Mouse (Mus musculus) intestine, embryonic 16.5 days (tissue): Measurements from ENCODE around the gene Lce3b. TPM values are rescaled to one million over a fixed set of nuclear protein-coding genes. Genes with fewer than 3 reads are reported as not detected.

ENCODE experiments used
- ATAC-seq: fragments of 200-750 bp; cut with Nextera tagmentation; 2 replicates; pipeline ENCODE4 v1.8.0; 2017; ENCODE audit warnings: moderate TSS enrichment, moderate library complexity
- H3K27ac ChIP-seq: fragments of 300-500 bp; sonication (generic); 2 replicates; pipeline ENCODE4 v1.5.1; 2014; ENCODE audit warnings: mild to moderate bottlenecking, low read length
- H3K27me3 ChIP-seq: fragments of 300-500 bp; sonication (generic); replicated peaks from 2 replicates; pipeline ENCODE4 v1.6.1; 2014; ENCODE audit warnings: low read length, control low read depth, mixed read lengths; ENCODE audit not compliant: control insufficient read depth, insufficient read depth
- H3K36me3 ChIP-seq: fragments of 300-500 bp; sonication (generic); 2 replicates; pipeline ENCODE4 v1.6.1; 2014; ENCODE audit warnings: low read length, control low read depth; ENCODE audit not compliant: control insufficient read depth, insufficient read depth
- H3K4me1 ChIP-seq: fragments of 300-500 bp; sonication (generic); 2 replicates; pipeline ENCODE4 v1.6.1; 2014; ENCODE audit warnings: low read length, control low read depth, mixed read lengths; ENCODE audit not compliant: control insufficient read depth, insufficient read depth
- H3K4me2 ChIP-seq: fragments of 300-500 bp; sonication (generic); 2 replicates; pipeline ENCODE4 v1.6.1; 2014; ENCODE audit warnings: low read depth, low read length, control low read depth
- H3K4me3 ChIP-seq: fragments of 300-500 bp; sonication (generic); 2 replicates; pipeline ENCODE4 v1.5.1; 2014; ENCODE audit warnings: mild to moderate bottlenecking, low read length
- H3K9ac ChIP-seq: fragments of 300-500 bp; sonication (generic); 2 replicates; pipeline ENCODE4 v1.6.1; 2014; ENCODE audit warnings: low read depth, low read length
- H3K9me3 ChIP-seq: fragments of 300-500 bp; sonication (generic); 2 replicates; pipeline ENCODE4 v1.6.1; 2016; ENCODE audit warnings: low read length, control low read depth; ENCODE audit not compliant: control insufficient read depth
- WGBS: fragments of 180-500 bp; shearing (Covaris S2); extraction: QIAGEN DNeasy Blood & Tissue Kit; methylation state at CpG from one replicate; pipeline ENCODE4 v1.1.7; 2014; 5-methylcytosine and 5-hydroxymethylcytosine counted together
- polyA plus RNA-seq: library from polyadenylated mRNA; unstranded; fragments of >200 nt; fragmentation: Nextera tagmentation; extraction: Ambion mirVana; gene quantifications from 2 replicates; pipeline ENCODE4 v1.2.1, GENCODE M21; 2015

Lce3b gene
- not detected in 2 replicates for polyA plus RNA-seq

- no peaks in the 10 kb centered on the region for H3K36me3 ChIP-seq
- no peak within 1 kb of the TSS for H3K27ac ChIP-seq
- no peak within 1 kb of the TSS for H3K9ac ChIP-seq
- no peaks in the 10 kb centered on the region for H3K9me3 ChIP-seq
- H3K4me3 ChIP-seq, result no peak within 1 kb of the TSS
- ATAC-seq, result no peak
- 62% methylated on average over 2 of the region's 2 CpGs for WGBS
- H3K27me3 ChIP-seq, result no peaks in the 10 kb centered on the region
- no peaks in the 10 kb centered on the region for H3K4me1 ChIP-seq
- H3K4me2 ChIP-seq, result no peak within 1 kb of the TSS
These were observed at the start of gene Lce3b for GRCm38 (mm10) chr3:92932679-92933078. TSS of gene Lce3b (plus strand) at chr3:92932979.

DNA sequence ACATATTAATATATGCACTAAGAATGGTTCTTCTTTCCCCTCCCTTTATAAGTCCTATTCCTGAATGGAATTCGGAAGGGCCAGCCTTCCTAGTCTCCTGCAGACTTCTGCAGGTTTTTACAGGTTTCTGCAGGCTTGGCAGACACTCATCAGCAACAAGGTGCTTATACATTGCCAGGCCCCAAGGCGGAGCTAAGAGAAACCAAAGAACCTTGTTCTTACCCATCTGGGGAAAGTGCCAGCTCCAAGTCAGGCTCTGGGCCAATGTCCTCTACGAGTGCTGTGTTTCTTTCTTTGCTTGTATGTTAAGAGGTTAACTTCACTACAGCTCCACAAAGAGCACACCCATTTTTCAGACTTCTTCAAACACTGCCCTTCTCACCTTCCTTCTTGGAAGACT lies 38.7 kb upstream of the Lce3b start:
- H3K36me3 ChIP-seq, result no peaks in the 10 kb centered on the region
- no peak overlapping the region for H3K9ac ChIP-seq
- ATAC-seq, result no peak
- no peaks in the 10 kb centered on the region for H3K27me3 ChIP-seq
- no peak overlapping the region for H3K4me2 ChIP-seq
- WGBS, result 75% methylated on average over 3 of the region's 3 CpGs
- H3K4me3 ChIP-seq, result no peak overlapping the region
- no peak overlapping the region for H3K27ac ChIP-seq
- H3K9me3 ChIP-seq, result no peaks in the 10 kb centered on the region
- no peaks in the 10 kb centered on the region for H3K4me1 ChIP-seq

DNA sequence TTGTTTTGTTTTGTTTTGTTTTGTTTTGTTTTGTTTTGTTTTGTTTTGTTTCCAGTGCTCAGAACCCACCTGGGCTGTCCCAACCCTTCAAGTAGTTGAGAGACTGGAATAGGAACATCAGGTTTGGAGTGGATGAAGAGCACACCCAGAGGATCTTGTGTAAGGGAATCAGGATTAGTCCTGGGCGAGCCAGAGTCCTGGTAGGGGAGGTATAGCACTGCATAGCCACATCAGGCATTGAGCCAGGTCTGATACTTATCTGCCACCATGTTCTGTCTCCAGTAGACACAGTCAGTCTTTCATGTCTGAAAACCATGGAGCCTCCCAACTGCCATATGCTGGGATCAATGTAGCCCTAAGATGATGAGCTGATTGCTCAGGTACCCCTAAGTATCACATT lies 38.3 kb upstream of the Lce3b start:
- Histone ChIP-seq H3K4me2 (no peak overlapping the region), H3K9me3 (no peaks in the 10 kb centered on the region), H3K36me3 (no peaks in the 10 kb centered on the region), H3K4me3 (no peak overlapping the region), H3K27me3 (no peaks in the 10 kb centered on the region), H3K4me1 (no peaks in the 10 kb centered on the region), H3K9ac (no peak overlapping the region), H3K27ac (no peak overlapping the region)
- 42% methylated on average over 1 of the region's 1 CpGs for WGBS
- no peak for ATAC-seq

- ATAC-seq, result no peak
- WGBS, result 25% methylated on average over 3 of the region's 3 CpGs
- Histone ChIP-seq H3K9ac (no peak overlapping the region), H3K4me3 (no peak overlapping the region), H3K4me1 (no peaks in the 10 kb centered on the region), H3K27ac (no peak overlapping the region), H3K4me2 (no peak overlapping the region), H3K9me3 (no peaks in the 10 kb centered on the region), H3K27me3 (no peaks in the 10 kb centered on the region), H3K36me3 (no peaks in the 10 kb centered on the region)
These were observed 29.8 kb upstream of the Lce3b start for GRCm38 (mm10) chr3:92902992-92903391.

GRCm38 (mm10) chr3:92903640-92904039 lies 29.1 kb upstream of the Lce3b start:
- Histone ChIP-seq H3K4me1 (no peaks in the 10 kb centered on the region), H3K27me3 (no peaks in the 10 kb centered on the region), H3K36me3 (no peaks in the 10 kb centered on the region), H3K27ac (no peak overlapping the region), H3K4me3 (no peak overlapping the region), H3K9ac (no peak overlapping the region), H3K9me3 (no peaks in the 10 kb centered on the region), H3K4me2 (no peak overlapping the region)
- 26% methylated on average over 4 of the region's 4 CpGs for WGBS
- ATAC-seq, result no peak

DNA sequence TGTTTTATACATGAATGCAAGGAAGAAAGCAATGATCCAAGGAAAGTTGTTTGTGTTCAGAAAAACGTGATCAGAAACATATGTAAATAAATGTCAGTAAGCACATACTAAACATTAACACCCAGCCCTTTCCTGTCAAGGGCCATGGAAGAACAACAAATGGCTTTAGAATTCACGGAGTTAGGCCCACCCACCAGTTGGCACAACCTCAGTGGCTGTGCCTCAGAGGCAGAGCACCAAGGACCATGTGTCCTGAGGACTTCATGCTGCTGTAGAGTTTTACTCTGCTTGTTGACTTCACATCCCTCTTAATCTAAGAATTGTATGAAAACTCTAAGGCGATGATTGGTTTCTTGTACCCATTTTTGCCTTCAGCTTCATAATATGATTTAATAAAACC lies 27.6 kb upstream of the Lce3b start:
- no peak for ATAC-seq
- Histone ChIP-seq H3K4me1 (no peaks in the 10 kb centered on the region), H3K27ac (no peak overlapping the region), H3K27me3 (no peaks in the 10 kb centered on the region), H3K4me3 (no peak overlapping the region), H3K9ac (no peak overlapping the region), H3K4me2 (no peak overlapping the region), H3K36me3 (no peaks in the 10 kb centered on the region), H3K9me3 (no peaks in the 10 kb centered on the region)
- WGBS, result 42% methylated on average over 3 of the region's 3 CpGs

DNA sequence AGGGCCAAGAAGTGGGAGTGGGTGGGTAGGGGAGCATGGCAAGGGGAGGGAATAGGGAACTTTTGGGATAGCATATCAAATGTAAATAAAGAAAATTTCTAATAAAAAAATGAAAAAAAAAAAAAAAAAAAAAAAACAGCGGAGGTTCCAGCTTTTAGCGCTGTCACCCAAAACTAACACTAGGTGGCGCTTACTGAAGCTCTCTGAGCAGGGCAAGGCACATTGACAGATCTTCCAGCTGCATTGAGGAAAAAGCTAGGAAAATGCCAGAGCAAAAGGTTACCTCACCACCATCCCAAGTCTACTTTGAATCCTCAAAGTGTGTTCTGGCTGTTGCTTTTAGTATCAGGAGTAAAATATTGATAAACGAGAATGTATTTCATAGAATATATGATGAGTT lies 25.2 kb upstream of the Lce3b start:
- no peak for ATAC-seq
- no peaks in the 10 kb centered on the region for H3K27me3 ChIP-seq
- H3K27ac ChIP-seq, result no peak overlapping the region
- H3K4me3 ChIP-seq, result no peak overlapping the region
- no peaks in the 10 kb centered on the region for H3K4me1 ChIP-seq
- no peaks in the 10 kb centered on the region for H3K9me3 ChIP-seq
- WGBS, result 27% methylated on average over 4 of the region's 4 CpGs
- H3K4me2 ChIP-seq, result no peak overlapping the region
- no peak overlapping the region for H3K9ac ChIP-seq
- H3K36me3 ChIP-seq, result no peaks in the 10 kb centered on the region

DNA sequence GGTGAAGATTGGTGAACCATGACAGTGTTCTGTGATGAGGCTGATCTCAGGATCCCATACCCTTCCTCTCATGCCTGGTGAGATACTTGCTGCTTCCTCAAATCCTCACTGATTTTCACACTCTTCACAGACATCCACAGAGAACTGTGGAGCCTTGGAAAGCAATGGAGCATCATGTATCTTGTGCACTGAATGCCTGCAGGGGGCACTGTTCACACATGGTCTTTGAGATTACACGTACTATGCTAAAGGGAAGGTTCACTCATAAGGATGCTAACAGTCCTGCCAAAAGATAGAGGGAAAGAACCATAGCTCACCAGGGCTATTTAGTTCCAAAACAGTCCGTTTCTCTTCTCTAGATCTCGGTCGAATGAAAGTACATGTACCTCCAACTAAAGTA lies 12.4 kb upstream of the Lce3b start:
- no peaks in the 10 kb centered on the region for H3K36me3 ChIP-seq
- ATAC-seq, result no peak
- no peak overlapping the region for H3K9ac ChIP-seq
- no peaks in the 10 kb centered on the region for H3K27me3 ChIP-seq
- no peak overlapping the region for H3K27ac ChIP-seq
- 61% methylated on average over 4 of the region's 4 CpGs for WGBS
- no peak overlapping the region for H3K4me2 ChIP-seq
- no peaks in the 10 kb centered on the region for H3K4me1 ChIP-seq
- H3K4me3 ChIP-seq, result no peak overlapping the region
- no peaks in the 10 kb centered on the region for H3K9me3 ChIP-seq

DNA sequence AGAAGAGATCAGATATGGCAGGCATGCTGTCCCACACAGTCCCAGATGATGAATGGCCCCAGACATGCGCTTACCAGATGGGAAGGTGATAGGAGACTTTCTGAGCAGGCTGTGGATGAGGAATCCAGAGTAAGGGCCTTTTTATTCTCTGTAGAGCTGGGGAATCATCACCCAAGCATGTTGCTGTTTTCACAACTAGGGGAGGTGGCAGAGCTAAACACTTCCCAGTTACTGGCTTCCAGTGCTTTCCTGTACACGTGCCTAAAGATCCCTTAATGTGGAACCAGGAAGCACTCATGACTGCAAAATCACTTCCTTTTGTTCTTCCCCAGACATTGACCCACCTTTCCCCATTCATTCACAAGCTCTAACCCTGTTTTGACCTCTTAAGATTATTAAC lies 6.6 kb upstream of the Lce3b start, which contains the start of gene Lce3a:
Lce3a (minus strand) TSS at position 101 of the 400 bp plus-strand sequence.
- Histone ChIP-seq H3K4me1 (no peaks in the 10 kb centered on the region), H3K9ac (no peak within 1 kb of the TSS), H3K27ac (no peak within 1 kb of the TSS), H3K4me3 (no peak within 1 kb of the TSS), H3K4me2 (no peak within 1 kb of the TSS), H3K9me3 (no peaks in the 10 kb centered on the region), H3K36me3 (no peaks in the 10 kb centered on the region), H3K27me3 (no peaks in the 10 kb centered on the region)
- no peak for ATAC-seq
- WGBS, result 75% methylated on average over 2 of the region's 2 CpGs

GRCm38 (mm10) chr3:92944186-92944585 lies 11.4 kb downstream of the Lce3b start, which contains the start of gene Lce3c:
TSS of gene Lce3c (plus strand) at chr3:92944486.
- no peak within 1 kb of the TSS for H3K4me2 ChIP-seq
- WGBS, result 63% methylated on average over 1 of the region's 1 CpGs

More at GRCm38 (mm10) chr3:92944186-92944585, 11.4 kb downstream of the Lce3b start, which contains the start of gene Lce3c:
- Histone ChIP-seq H3K4me1 (no peaks in the 10 kb centered on the region), H3K36me3 (no peaks in the 10 kb centered on the region), H3K27ac (no peak within 1 kb of the TSS), H3K27me3 (no peaks in the 10 kb centered on the region), H3K4me3 (no peak within 1 kb of the TSS), H3K9me3 (no peaks in the 10 kb centered on the region), H3K9ac (no peak within 1 kb of the TSS)
- no peak for ATAC-seq
